Mouse (Mus musculus): Measurements from ENCODE around the gene Ndufa5.

The Ndufa5 gene

GRCm38 (mm10) chr6:24527155-24528063 is at the start of gene Ndufa5:
Ndufa5 (minus strand) TSS chr6:24528013.
- DNase-seq (ENCODE audit: extremely low read depth, low read depth): peak; percentile 92

- no peak for DNase-seq (ENCODE audit: extremely low read depth, low read depth)
These were observed 45.5 kb upstream of the Ndufa5 start for GRCm38 (mm10) chr6:24573319-24573718.

- DNase-seq (ENCODE audit: extremely low read depth, low read depth): no peak
These were observed 44.6 kb upstream of the Ndufa5 start for GRCm38 (mm10) chr6:24572431-24572830.

GRCm38 (mm10) chr6:24571126-24571525 is 43.3 kb upstream of the Ndufa5 start:
- DNase-seq (ENCODE audit: extremely low read depth, low read depth): no peak

GRCm38 (mm10) chr6:24570278-24570677 is 42.5 kb upstream of the Ndufa5 start:
- no peak for DNase-seq (ENCODE audit: extremely low read depth, low read depth)

- DNase-seq (ENCODE audit: extremely low read depth, low read depth): no peak
These were observed 41.9 kb upstream of the Ndufa5 start for GRCm38 (mm10) chr6:24569711-24570110.

GRCm38 (mm10) chr6:24568963-24569362 is 41.1 kb upstream of the Ndufa5 start:
- no peak for DNase-seq (ENCODE audit: extremely low read depth, low read depth)

GRCm38 (mm10) chr6:24564886-24565285 is 37.1 kb upstream of the Ndufa5 start:
- no peak for DNase-seq (ENCODE audit: extremely low read depth, low read depth)

- DNase-seq (ENCODE audit: extremely low read depth, low read depth): no peak
These were observed 36.3 kb upstream of the Ndufa5 start for GRCm38 (mm10) chr6:24564081-24564480.

- DNase-seq (ENCODE audit: extremely low read depth, low read depth): no peak
These were observed 27.7 kb upstream of the Ndufa5 start for GRCm38 (mm10) chr6:24555488-24555887.

GRCm38 (mm10) chr6:24554427-24555086 is 26.7 kb upstream of the Ndufa5 start:
- DNase-seq (ENCODE audit: extremely low read depth, low read depth): no peak

GRCm38 (mm10) chr6:24552046-24552445 is 24.2 kb upstream of the Ndufa5 start:
- no peak for DNase-seq (ENCODE audit: extremely low read depth, low read depth)

- no peak for DNase-seq (ENCODE audit: extremely low read depth, low read depth)
These were observed 22.0 kb upstream of the Ndufa5 start for GRCm38 (mm10) chr6:24549801-24550200.

- no peak for DNase-seq (ENCODE audit: extremely low read depth, low read depth)
These were observed 19.1 kb upstream of the Ndufa5 start for GRCm38 (mm10) chr6:24546716-24547420.

- no peak for DNase-seq (ENCODE audit: extremely low read depth, low read depth)
These were observed 15.3 kb upstream of the Ndufa5 start for GRCm38 (mm10) chr6:24543119-24543591.

- DNase-seq (ENCODE audit: extremely low read depth, low read depth): no peak
These were observed 14.6 kb upstream of the Ndufa5 start for GRCm38 (mm10) chr6:24542393-24542792.

GRCm38 (mm10) chr6:24540106-24540505 is 12.3 kb upstream of the Ndufa5 start:
- no peak for DNase-seq (ENCODE audit: extremely low read depth, low read depth)

GRCm38 (mm10) chr6:24538435-24538834 is 10.6 kb upstream of the Ndufa5 start:
- DNase-seq (ENCODE audit: extremely low read depth, low read depth): no peak

- no peak for DNase-seq (ENCODE audit: extremely low read depth, low read depth)
These were observed 5.0 kb upstream of the Ndufa5 start for GRCm38 (mm10) chr6:24532804-24533203.

GRCm38 (mm10) chr6:24530711-24531420 is 3.1 kb upstream of the Ndufa5 start:
- DNase-seq (ENCODE audit: extremely low read depth, low read depth): no peak

GRCm38 (mm10) chr6:24530166-24530565 is 2.4 kb upstream of the Ndufa5 start:
- DNase-seq (ENCODE audit: extremely low read depth, low read depth): peak; percentile 57

GRCm38 (mm10) chr6:24528064-24528243 is 141 bp upstream of the Ndufa5 start, which contains the start of gene Asb15:
Asb15 (plus strand) TSS chr6:24528144.
- no peak for DNase-seq (ENCODE audit: extremely low read depth, low read depth)

Data from MEL-GATA-1-ER (cell line).